Mouse (Mus musculus) heart, postnatal 0 days (tissue): ENCODE measurements around the gene March8. TPM values are rescaled to one million over a fixed set of nuclear protein-coding genes. Genes with fewer than 3 reads are reported as not detected.

Source experiments
- ATAC-seq: fragments of 200-750 bp; cut with Nextera tagmentation; 2 replicates; pipeline ENCODE4 v1.8.0; 2017; ENCODE audit warnings: low read depth, moderate number of reproducible peaks, moderate library complexity; ENCODE audit not compliant: insufficient read depth
- DNase-seq: peaks from one replicate; pipeline ENCODE4 v3.0.0-alpha.2; 2016; ENCODE audit warnings: low spot score
- H3K27ac ChIP-seq: fragments of 300-500 bp; sonication (generic); 2 replicates; pipeline ENCODE4 v1.5.1; 2014; ENCODE audit warnings: low read depth, mild to moderate bottlenecking
- H3K27me3 ChIP-seq: fragments of 300-500 bp; sonication (generic); 2 replicates; pipeline ENCODE4 v1.6.1; 2014; ENCODE audit warnings: low read length, mixed read lengths; ENCODE audit not compliant: control insufficient read depth, insufficient read depth
- H3K36me3 ChIP-seq: fragments of 300-500 bp; sonication (generic); replicated peaks from 2 replicates; pipeline ENCODE4 v1.6.1; 2014; ENCODE audit warnings: low read length, mixed read lengths; ENCODE audit not compliant: control insufficient read depth, insufficient read depth
- H3K4me1 ChIP-seq: fragments of 300-500 bp; sonication (generic); 2 replicates; pipeline ENCODE4 v1.6.1; 2014; ENCODE audit warnings: antibody characterized with exemption; ENCODE audit not compliant: control insufficient read depth, insufficient read depth
- H3K4me2 ChIP-seq: fragments of 300-500 bp; sonication (generic); 2 replicates; pipeline ENCODE4 v1.6.1; 2014; ENCODE audit warnings: low read depth, mild to moderate bottlenecking, low read length, moderate library complexity
- H3K4me3 ChIP-seq: fragments of 300-500 bp; sonication (generic); 2 replicates; pipeline ENCODE4 v1.5.1; 2014; ENCODE audit warnings: low read depth, low read length
- H3K9ac ChIP-seq: fragments of 300-500 bp; sonication (generic); replicated peaks from 2 replicates; pipeline ENCODE4 v1.6.1; 2014; ENCODE audit warnings: low read depth, low read length, mixed read lengths
- H3K9me3 ChIP-seq: fragments of 300-500 bp; sonication (generic); replicated peaks from 2 replicates; pipeline ENCODE4 v1.6.1; 2016; ENCODE audit warnings: low read length; ENCODE audit not compliant: control insufficient read depth
- CTCF ChIP-seq: IDR thresholded peaks from 2 replicates; pipeline ENCODE4 v1.5.1; 2016; ENCODE audit warnings: antibody characterized with exemption, control low read depth, low read depth
- EP300 ChIP-seq: IDR thresholded peaks from 2 replicates; pipeline ENCODE4 v1.6.1; 2016; ENCODE audit warnings: antibody characterized with exemption, low read depth
- WGBS: fragments of 180-500 bp; shearing (Covaris S2); extraction: QIAGEN DNeasy Blood & Tissue Kit; methylation state at CpG from one replicate; pipeline ENCODE4 v1.1.7; 2014; 5-methylcytosine and 5-hydroxymethylcytosine counted together
- polyA plus RNA-seq: library from polyadenylated mRNA; unstranded; fragments of >200 nt; fragmentation: Nextera tagmentation; extraction: Ambion mirVana; gene quantifications from 2 replicates; pipeline ENCODE4 v1.2.1, GENCODE M21; 2015
- total RNA-seq: library from RNA; depleted of rRNA; stranded (reverse); fragments of >200 nt; gene quantifications from 2 replicates; pipeline ENCODE4 v1.2.3, GENCODE M21; 2014; ENCODE audit warnings: low replicate concordance

March8 gene
- total and polyA plus RNA-seq, 2 experiments from 2014 or later, result 17.3 to 73.6 TPM

DNA sequence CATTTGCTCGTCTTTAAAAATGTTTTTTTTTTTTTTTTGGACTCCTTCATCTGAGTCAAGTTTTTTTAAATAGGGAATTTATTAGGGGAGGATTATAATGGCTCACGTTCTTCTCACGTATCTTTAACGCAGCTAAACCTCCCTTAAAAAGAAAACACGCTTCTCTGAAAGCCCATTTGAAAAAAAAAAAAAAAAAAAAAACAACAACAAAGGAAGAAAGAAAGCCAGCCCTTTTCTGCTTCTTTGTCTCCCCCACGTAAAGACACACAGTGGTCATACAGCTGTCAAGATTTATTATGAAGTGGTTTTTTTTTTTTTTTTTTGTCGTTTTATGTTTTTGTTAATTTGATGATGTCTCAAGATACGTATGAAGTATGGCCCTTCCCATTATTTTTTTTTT is 696 bp downstream of the March8 start:
- Histone ChIP-seq H3K4me2 (peak overlapping the region; percentile 88), H3K4me1 (no peaks in the 10 kb centered on the region), H3K4me3 (peak overlapping the region; percentile 86), H3K9ac (peak overlapping the region; percentile 76), H3K9me3 (no peaks in the 10 kb centered on the region), H3K36me3 (no peaks in the 10 kb centered on the region), H3K27ac (no peak overlapping the region), H3K27me3 (no peaks in the 10 kb centered on the region)
- ATAC-seq, result no peak
- no peak for DNase-seq
- 8% methylated on average over 8 of the region's 8 CpGs for WGBS
- TF ChIP-seq EP300 (no peak), CTCF (no peak)

DNA sequence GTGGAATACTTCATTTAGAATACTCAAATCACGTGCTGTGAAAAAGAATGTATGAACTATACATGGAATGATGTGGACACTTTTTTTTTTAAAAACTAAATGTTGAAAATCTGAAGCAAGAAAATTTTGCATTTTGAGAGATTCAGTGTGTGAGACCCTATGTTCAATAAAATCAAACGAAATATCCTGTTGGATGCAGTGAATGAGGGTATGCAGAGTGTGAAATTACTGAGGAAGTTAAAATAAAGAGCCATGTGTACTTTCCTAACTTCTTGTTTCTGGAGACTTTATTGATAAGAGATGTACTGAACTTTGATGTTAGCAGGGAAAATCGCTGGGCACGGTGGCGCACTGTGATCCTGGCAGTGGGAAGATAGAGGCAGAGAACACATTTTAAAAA is 1.3 kb downstream of the March8 start:
- no peaks in the 10 kb centered on the region for H3K9me3 ChIP-seq
- ATAC-seq (no peak), DNase-seq (no peak)
- H3K27ac ChIP-seq, result no peak overlapping the region
- H3K4me1 ChIP-seq, result no peaks in the 10 kb centered on the region
- no peak overlapping the region for H3K9ac ChIP-seq
- WGBS, result 78% methylated on average over 5 of the region's 5 CpGs
- H3K4me3 ChIP-seq, result no peak overlapping the region
- TF ChIP-seq EP300 (no peak), CTCF (no peak)
- H3K36me3 ChIP-seq, result no peaks in the 10 kb centered on the region
- H3K4me2 ChIP-seq, result peak overlapping the region; percentile 88; the same call in 1 of the 2 replicates
- no peaks in the 10 kb centered on the region for H3K27me3 ChIP-seq

DNA sequence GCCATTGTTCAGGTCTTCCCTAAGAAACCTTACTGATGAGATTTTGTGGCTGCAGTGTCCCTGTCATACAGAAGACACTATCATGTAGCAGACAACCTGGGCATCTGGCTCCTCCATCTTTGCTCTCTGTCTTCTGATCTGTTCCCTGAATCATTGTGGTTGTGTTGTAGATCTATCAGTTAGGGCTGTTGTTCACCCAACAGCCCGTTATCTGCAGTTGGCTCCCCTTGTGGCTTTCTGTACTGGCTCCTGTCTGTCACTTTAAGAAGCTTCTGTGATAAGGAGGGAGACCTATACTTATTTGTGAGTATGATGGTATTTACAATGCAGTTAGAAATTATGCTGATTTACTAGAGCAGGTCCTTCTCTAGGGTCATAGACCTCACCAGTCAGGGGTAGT is 2.7 kb downstream of the March8 start:
- Histone ChIP-seq H3K9ac (no peak overlapping the region), H3K27me3 (no peaks in the 10 kb centered on the region), H3K27ac (no peak overlapping the region), H3K9me3 (no peaks in the 10 kb centered on the region), H3K4me1 (no peaks in the 10 kb centered on the region), H3K36me3 (no peaks in the 10 kb centered on the region), H3K4me3 (no peak overlapping the region), H3K4me2 (no peak overlapping the region)
- no peak for DNase-seq
- TF ChIP-seq CTCF, result no peak
- no peak for TF ChIP-seq EP300
- no peak for ATAC-seq
- WGBS, result 90% methylated on average over 1 of the region's 1 CpGs

DNA sequence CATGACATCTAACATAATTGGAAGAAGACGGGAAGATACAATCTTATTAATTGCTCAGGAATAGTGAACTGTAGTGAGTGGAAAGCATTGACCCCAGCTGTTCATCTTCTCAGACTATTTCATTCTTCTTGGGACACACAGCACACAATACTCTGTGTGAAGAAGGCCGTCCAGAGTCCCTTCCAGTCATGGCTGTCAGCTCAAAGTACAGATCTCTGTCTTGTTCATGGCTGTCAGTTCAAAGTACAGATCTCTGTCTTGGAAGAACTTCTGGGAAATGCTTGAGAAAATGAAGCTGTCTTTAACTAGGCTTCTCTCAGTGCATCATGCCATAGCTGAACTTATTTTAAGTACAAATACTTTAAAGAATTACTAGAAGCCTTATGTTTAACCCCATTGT is 10.1 kb downstream of the March8 start:
- TF ChIP-seq EP300 (no peak), CTCF (no peak)
- no peak overlapping the region for H3K9ac ChIP-seq
- ATAC-seq, result no peak
- no peaks in the 10 kb centered on the region for H3K4me1 ChIP-seq
- H3K27me3 ChIP-seq, result no peaks in the 10 kb centered on the region
- 77% methylated on average over 2 of the region's 2 CpGs for WGBS
- DNase-seq, result no peak
- H3K9me3 ChIP-seq, result no peaks in the 10 kb centered on the region
- H3K4me3 ChIP-seq, result no peak overlapping the region
- H3K27ac ChIP-seq, result no peak overlapping the region
- no peaks in the 10 kb centered on the region for H3K36me3 ChIP-seq
- H3K4me2 ChIP-seq, result no peak overlapping the region

DNA sequence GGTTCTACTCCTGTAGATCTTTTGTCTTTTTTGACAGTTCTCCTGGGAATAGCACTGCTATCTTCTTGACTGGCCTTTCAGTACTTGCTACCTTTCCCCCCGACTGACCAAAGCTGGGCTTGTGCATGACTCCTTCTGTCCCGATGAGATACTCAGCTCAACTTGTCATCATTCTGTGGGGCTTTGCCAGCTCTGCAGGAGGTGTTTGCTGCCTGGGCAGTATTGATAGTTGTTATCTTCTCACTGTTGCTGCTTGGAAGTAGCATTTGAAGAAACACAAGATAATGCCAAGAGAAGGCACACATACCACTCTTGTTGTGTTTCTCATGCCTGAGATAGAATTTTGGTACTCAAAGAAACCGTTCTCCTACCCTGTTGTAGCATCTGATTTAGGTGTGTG is 12.2 kb downstream of the March8 start:
- Histone ChIP-seq H3K4me2 (no peak overlapping the region), H3K4me1 (no peaks in the 10 kb centered on the region), H3K27ac (no peak overlapping the region), H3K9ac (no peak overlapping the region), H3K36me3 (no peaks in the 10 kb centered on the region), H3K27me3 (no peaks in the 10 kb centered on the region), H3K4me3 (no peak overlapping the region), H3K9me3 (no peaks in the 10 kb centered on the region)
- ATAC-seq (no peak), DNase-seq (no peak)
- WGBS, result 26% methylated on average over 3 of the region's 3 CpGs
- TF ChIP-seq EP300 (no peak), CTCF (no peak)

DNA sequence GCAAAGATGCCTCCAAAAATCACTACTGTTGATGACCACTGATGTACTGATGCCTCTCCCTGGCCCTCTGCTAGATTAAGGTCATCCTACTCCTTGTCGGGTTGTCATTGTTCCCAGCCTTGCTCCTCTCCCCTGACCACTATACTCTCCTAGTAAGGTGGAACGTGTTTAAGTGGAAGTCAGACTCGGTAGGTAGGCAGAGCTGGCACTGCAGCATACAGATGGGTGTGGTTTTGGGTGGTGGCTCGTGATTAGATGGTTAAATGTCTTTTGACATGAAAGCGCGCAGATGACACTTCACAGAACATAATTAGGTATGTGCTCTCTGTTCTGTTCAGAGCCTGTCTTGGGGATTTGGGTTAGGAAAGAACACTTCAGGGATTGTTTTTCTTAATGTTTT is 12.8 kb downstream of the March8 start:
- DNase-seq, result no peak
- TF ChIP-seq CTCF (no peak), EP300 (no peak)
- Histone ChIP-seq H3K4me1 (no peaks in the 10 kb centered on the region), H3K9ac (no peak overlapping the region), H3K36me3 (no peaks in the 10 kb centered on the region), H3K4me2 (no peak overlapping the region), H3K9me3 (no peaks in the 10 kb centered on the region), H3K4me3 (no peak overlapping the region), H3K27me3 (no peaks in the 10 kb centered on the region), H3K27ac (no peak overlapping the region)
- 71% methylated on average over 6 of the region's 6 CpGs for WGBS
- no peak for ATAC-seq
